Mouse (Mus musculus) embryonic facial prominence, embryonic 11.5 days (tissue): ENCODE measurements around the gene Tgif2. TPM values are rescaled to one million over a fixed set of nuclear protein-coding genes. Genes with fewer than 3 reads are reported as not detected.

ENCODE experiments used
- ATAC-seq: fragments of 200-750 bp; cut with Nextera tagmentation; replicated peaks from 2 replicates; pipeline ENCODE4 v1.8.0; 2017; ENCODE audit warnings: low read depth; ENCODE audit not compliant: insufficient number of reproducible peaks, low FRiP score, low TSS enrichment
- DNase-seq: peaks from one replicate; pipeline ENCODE4 v3.0.0-alpha.2; 2015; ENCODE audit warnings: low spot score
- H3K27ac ChIP-seq: fragments of 300-500 bp; sonication (generic); replicated peaks from 2 replicates; pipeline ENCODE4 v1.5.1; 2014; ENCODE audit warnings: mild to moderate bottlenecking, low read depth, low read length, control low read depth
- H3K27me3 ChIP-seq: fragments of 300-500 bp; sonication (generic); 2 replicates; pipeline ENCODE4 v1.6.1; 2014; ENCODE audit warnings: mild to moderate bottlenecking, low read length, moderate library complexity, mixed read lengths; ENCODE audit not compliant: control insufficient read depth, insufficient read depth
- H3K36me3 ChIP-seq: fragments of 300-500 bp; sonication (generic); replicated peaks from 2 replicates; pipeline ENCODE4 v1.6.1; 2014; ENCODE audit warnings: low read depth, mild to moderate bottlenecking, low read length, moderate library complexity, mixed read lengths; ENCODE audit not compliant: control insufficient read depth, insufficient read depth
- H3K4me1 ChIP-seq: fragments of 300-500 bp; sonication (generic); 2 replicates; pipeline ENCODE4 v1.6.1; 2014; ENCODE audit warnings: low read length, mixed read lengths; ENCODE audit not compliant: control insufficient read depth, insufficient read depth
- H3K4me2 ChIP-seq: fragments of 300-500 bp; sonication (generic); 2 replicates; pipeline ENCODE4 v1.6.1; 2014; ENCODE audit warnings: low read depth, mild to moderate bottlenecking, control low read depth, low read length, moderate library complexity
- H3K4me3 ChIP-seq: fragments of 300-500 bp; sonication (generic); 2 replicates; pipeline ENCODE4 v1.5.1; 2014; ENCODE audit warnings: low read depth, low read length, control low read depth
- H3K9ac ChIP-seq: fragments of 300-500 bp; sonication (generic); replicated peaks from 2 replicates; pipeline ENCODE4 v1.6.1; 2014; ENCODE audit warnings: mild to moderate bottlenecking, control low read depth, low read length
- H3K9me3 ChIP-seq: fragments of 300-500 bp; sonication (generic); replicated peaks from 2 replicates; pipeline ENCODE4 v1.6.1; 2016; ENCODE audit warnings: mild to moderate bottlenecking, low read length, inconsistent platforms, mixed read lengths; ENCODE audit not compliant: control insufficient read depth
- WGBS: fragments of 180-500 bp; shearing (Covaris S2); extraction: QIAGEN DNeasy Blood & Tissue Kit; methylation state at CpG from one replicate; pipeline ENCODE4 v1.1.7; 2014; 5-methylcytosine and 5-hydroxymethylcytosine counted together
- polyA plus RNA-seq: library from polyadenylated mRNA; unstranded; fragments of >200 nt; fragmentation: Nextera tagmentation; extraction: Ambion mirVana; gene quantifications from 2 replicates; pipeline ENCODE4 v1.2.1, GENCODE M21; 2014

Tgif2 gene
- polyA plus RNA-seq, 1 experiment from 2014 or later, result 91.0 TPM

GRCm38 (mm10) chr2:156838839-156839238 is 968 bp upstream of the Tgif2 start:
- H3K9ac ChIP-seq, result peak overlapping the region; percentile 95; the same call in 1 of the 2 replicates
- H3K4me2 ChIP-seq, result peak overlapping the region; percentile 96
- ATAC-seq (no peak), DNase-seq (no peak)
- WGBS, result 59% methylated on average over 6 of the region's 6 CpGs
- no peaks in the 10 kb centered on the region for H3K27me3 ChIP-seq
- no peak overlapping the region; the same call in 1 of the 2 replicates for H3K27ac ChIP-seq
- peaks cover 2% of the 10 kb centered on the region for H3K36me3 ChIP-seq
- H3K4me3 ChIP-seq, result peak overlapping the region; percentile 95
- H3K4me1 ChIP-seq, result peaks cover 3% of the 10 kb centered on the region
- no peaks in the 10 kb centered on the region for H3K9me3 ChIP-seq

- Histone ChIP-seq H3K36me3 (no peaks in the 10 kb centered on the region; the same call in 1 of the 2 replicates), H3K9ac (peak overlapping the region; percentile 95), H3K27ac (peak overlapping the region; percentile 96), H3K4me2 (peak overlapping the region; percentile 96), H3K9me3 (no peaks in the 10 kb centered on the region), H3K27me3 (no peaks in the 10 kb centered on the region), H3K4me1 (peaks cover 7% of the 10 kb centered on the region), H3K4me3 (peak overlapping the region; percentile 95)
- peak; percentile 26; the same call in 1 of the 2 replicates for ATAC-seq
- peak; percentile 84 for DNase-seq
- WGBS, result under 1% methylated on average over 59 of the region's 79 CpGs
Observed at GRCm38 (mm10) chr2:156840301-156841027, 657 bp downstream of the Tgif2 start.

GRCm38 (mm10) chr2:156841028-156841840 is 1.4 kb downstream of the Tgif2 start:
- WGBS, result under 1% methylated on average over 42 of the region's 42 CpGs
- H3K27me3 ChIP-seq, result no peaks in the 10 kb centered on the region
- peak; percentile 70 for DNase-seq
- H3K4me3 ChIP-seq, result peak overlapping the region; percentile 95
- H3K4me2 ChIP-seq, result peak overlapping the region; percentile 96
- peak overlapping the region; percentile 96 for H3K27ac ChIP-seq
- H3K9me3 ChIP-seq, result no peaks in the 10 kb centered on the region
- H3K36me3 ChIP-seq, result no peaks in the 10 kb centered on the region; the same call in 1 of the 2 replicates
- peaks cover 7% of the 10 kb centered on the region for H3K4me1 ChIP-seq
- peak overlapping the region; percentile 95 for H3K9ac ChIP-seq
- peak; percentile 12; the same call in 1 of the 2 replicates for ATAC-seq

- ATAC-seq (no peak), DNase-seq (peak; percentile 57)
- WGBS, result 3% methylated on average over 19 of the region's 20 CpGs
- Histone ChIP-seq H3K9ac (peak overlapping the region; percentile 95), H3K27me3 (no peaks in the 10 kb centered on the region), H3K4me1 (peaks cover 7% of the 10 kb centered on the region), H3K4me2 (peak overlapping the region; percentile 96), H3K4me3 (peak overlapping the region; percentile 95), H3K27ac (peak overlapping the region; percentile 66), H3K36me3 (peaks cover 3% of the 10 kb centered on the region), H3K9me3 (no peaks in the 10 kb centered on the region)
Observed at GRCm38 (mm10) chr2:156841841-156842706, 2.3 kb downstream of the Tgif2 start.

- peak overlapping the region; percentile 66; the same call in 1 of the 2 replicates for H3K27ac ChIP-seq
- peaks cover 3% of the 10 kb centered on the region for H3K36me3 ChIP-seq
- no peak for ATAC-seq
- H3K4me3 ChIP-seq, result peak overlapping the region; percentile 95
- peak overlapping the region; percentile 96 for H3K4me2 ChIP-seq
- peak; percentile 59 for DNase-seq
- no peaks in the 10 kb centered on the region for H3K27me3 ChIP-seq
- peak overlapping the region; percentile 95 for H3K9ac ChIP-seq
- peaks cover 7% of the 10 kb centered on the region for H3K4me1 ChIP-seq
- H3K9me3 ChIP-seq, result no peaks in the 10 kb centered on the region
- 6% methylated on average over 11 of the region's 11 CpGs for WGBS
Observed at GRCm38 (mm10) chr2:156842711-156843110, 2.9 kb downstream of the Tgif2 start.

GRCm38 (mm10) chr2:156843331-156843730 is 3.5 kb downstream of the Tgif2 start:
- H3K36me3 ChIP-seq, result peaks cover 3% of the 10 kb centered on the region
- peaks cover 7% of the 10 kb centered on the region for H3K4me1 ChIP-seq
- H3K4me2 ChIP-seq, result no peak overlapping the region
- WGBS, result 69% methylated on average over 10 of the region's 10 CpGs
- ATAC-seq (no peak), DNase-seq (no peak)
- H3K27ac ChIP-seq, result no peak overlapping the region
- H3K4me3 ChIP-seq, result no peak overlapping the region
- no peak overlapping the region for H3K9ac ChIP-seq
- H3K27me3 ChIP-seq, result no peaks in the 10 kb centered on the region
- H3K9me3 ChIP-seq, result no peaks in the 10 kb centered on the region

GRCm38 (mm10) chr2:156844715-156845114 is 4.9 kb downstream of the Tgif2 start:
- Histone ChIP-seq H3K4me1 (peaks cover 7% of the 10 kb centered on the region), H3K27ac (peak overlapping the region; percentile 35; the same call in 1 of the 2 replicates)

More at GRCm38 (mm10) chr2:156844715-156845114, 4.9 kb downstream of the Tgif2 start:
- Histone ChIP-seq H3K4me3 (no peak overlapping the region), H3K9me3 (no peaks in the 10 kb centered on the region), H3K4me2 (no peak overlapping the region), H3K36me3 (peaks cover 3% of the 10 kb centered on the region), H3K9ac (no peak overlapping the region), H3K27me3 (no peaks in the 10 kb centered on the region)
- ATAC-seq (no peak), DNase-seq (peak; percentile 36)
- 26% methylated on average over 10 of the region's 10 CpGs for WGBS
